Mouse (Mus musculus): ENCODE measurements at regions not wholly inside any gene's neighbourhood (a gene's known extent, or its start where the extent isn't known, plus 50 kb on each side); places are given as distances from the start of the nearest gene placed in this dataset.

DNA sequence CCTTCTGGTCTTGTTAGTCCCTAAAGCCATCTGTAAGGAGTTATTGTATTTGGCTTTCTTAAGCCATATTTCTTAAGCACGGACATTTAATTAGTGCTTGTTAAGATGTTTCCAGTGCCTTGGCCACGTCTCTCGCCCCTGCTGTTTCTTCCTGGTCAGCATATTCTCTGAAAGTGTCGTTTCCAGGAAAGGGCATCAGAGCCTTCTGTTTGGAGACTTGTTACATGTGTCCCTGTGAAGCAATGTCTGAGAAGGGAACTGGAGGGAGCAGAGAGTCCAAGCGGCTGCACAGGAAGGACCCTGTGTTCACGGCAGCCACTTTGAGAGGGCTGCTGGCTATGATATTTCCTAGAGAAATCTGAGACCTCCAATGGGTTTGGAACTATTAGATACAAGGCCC is 320.7 kb downstream of the Mtx2 start:
- no peak for DNase-seq

GRCm38 (mm10) chr2:75147399-75147798 is 321.8 kb downstream of the Mtx2 start:
- no peak for DNase-seq

DNA sequence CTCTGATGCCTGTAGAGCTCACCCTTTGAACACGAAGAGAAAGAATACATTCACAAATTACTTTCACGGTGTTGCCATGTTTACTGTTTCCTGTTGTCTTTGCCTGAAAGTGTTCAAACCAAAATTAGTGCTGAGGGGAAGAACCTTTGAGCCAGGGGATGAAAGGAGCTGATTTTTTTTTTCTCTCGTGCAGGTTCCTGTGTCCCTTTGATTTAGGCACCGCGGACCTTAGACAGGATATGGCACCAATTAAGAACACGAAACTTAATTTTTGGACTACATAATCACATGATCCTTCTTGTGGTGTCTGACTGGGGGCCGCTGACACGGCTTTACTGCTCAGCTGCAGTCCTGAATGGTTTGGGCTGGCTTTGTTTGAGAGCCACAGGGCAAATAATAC is 322.4 kb downstream of the Mtx2 start:
- no peak for DNase-seq

DNA sequence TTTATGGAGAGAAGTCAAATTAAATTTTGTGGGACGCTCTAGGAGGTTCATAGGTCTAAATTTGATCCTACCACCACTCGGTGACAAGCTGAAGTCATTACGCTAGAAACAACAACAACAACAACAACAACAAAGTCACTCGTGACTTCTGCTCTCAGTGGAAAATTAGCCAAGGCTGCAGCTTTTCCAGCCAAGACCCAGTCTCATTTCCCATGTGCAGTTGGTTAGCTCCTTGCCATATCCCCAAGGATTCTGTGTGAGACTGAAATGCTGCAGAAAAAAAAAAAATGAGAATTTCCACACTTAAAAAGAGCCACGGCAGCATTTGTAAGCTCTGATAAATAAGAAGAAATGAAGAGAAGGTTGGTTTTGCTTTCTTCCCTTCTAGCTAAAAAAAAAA is 323.4 kb downstream of the Mtx2 start:
- no peak for DNase-seq

- DNase-seq: no peak
These were observed 324.0 kb downstream of the Mtx2 start for GRCm38 (mm10) chr2:75149562-75149961.

GRCm38 (mm10) chr2:75150986-75151385 is 325.4 kb downstream of the Mtx2 start:
- peak; percentile 20 for DNase-seq

DNA sequence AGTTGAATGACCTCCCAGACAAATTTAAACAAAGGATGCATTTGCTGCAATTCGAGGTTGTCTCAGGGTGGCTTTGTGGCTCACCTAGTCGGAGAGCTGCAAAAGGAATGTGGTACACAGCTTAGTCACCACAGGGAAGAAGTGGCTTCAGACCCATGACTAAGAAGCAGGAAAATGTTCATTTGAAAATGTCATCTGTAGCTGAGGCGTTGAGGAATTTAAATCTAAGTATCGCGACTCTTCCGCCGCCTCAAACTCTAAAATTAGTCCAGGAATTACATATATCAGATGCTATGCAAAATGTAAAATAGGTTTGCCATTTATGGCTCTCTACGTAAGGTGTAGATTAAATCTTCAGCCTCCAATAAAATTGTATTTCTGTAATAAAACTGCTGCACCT is 325.9 kb downstream of the Mtx2 start:
- no peak for DNase-seq

DNA sequence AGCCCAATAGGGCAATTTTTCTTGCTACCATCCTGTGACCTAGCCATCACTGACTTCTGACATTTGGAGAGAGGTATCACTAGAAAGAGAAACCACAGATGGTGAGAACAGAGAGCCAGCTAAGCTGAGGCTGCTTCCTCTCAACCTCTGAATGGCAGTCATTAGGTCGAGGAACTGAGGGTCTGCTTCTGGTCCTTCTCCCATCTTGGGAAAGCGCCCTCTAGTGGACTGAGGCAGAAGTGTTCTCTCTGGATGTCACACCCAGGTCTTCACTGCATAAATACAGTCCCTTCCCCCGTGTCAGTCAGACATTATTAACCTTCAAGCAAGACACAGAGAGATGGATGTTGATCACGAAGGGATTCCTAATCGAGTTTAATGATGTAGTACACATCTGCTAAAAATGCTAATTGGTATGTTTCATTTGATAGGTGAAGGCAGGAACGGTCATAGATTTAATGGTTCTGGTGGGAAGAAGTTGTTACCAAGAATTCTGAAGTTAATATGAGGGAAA is 326.9 kb downstream of the Mtx2 start:
- peak; percentile 3 for DNase-seq

DNA sequence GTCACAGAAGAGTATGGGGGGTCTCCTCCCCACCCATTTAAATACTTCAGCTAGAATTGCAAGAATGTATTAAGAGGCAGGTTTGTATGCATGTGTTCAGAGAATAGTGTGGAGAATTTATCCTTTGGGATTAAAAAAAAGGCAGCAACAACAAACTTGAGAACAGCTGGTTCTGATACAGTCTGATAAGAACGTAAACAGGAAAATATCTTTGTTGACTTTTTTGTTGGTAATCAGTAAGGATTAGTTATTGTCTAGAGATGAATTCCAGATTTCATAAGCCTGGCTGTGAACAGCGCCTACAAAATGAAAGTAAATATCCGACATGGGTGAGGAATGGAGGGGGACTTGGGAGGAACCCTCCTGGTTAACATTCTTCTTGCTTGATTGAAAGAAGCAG is 328.8 kb downstream of the Mtx2 start:
- DNase-seq: no peak

DNA sequence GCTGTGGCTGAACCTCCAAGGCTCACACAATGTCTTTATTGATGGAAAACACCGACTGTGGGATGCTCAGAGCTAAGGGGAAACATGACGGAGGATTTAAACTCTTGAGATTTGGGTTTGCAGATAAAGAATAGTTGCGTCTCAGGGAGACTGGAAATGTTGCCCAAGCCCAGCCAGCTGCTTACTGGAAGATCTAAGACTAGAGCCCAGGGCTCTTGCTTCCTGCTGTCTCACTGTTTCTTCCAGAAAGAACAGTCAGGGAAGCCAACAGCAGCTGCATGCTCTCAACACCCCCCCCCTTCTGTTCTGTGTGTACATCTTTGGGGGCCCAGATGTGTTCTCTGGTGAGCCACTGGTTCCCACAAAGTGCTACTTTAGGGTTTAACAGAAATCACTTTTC is 333.0 kb downstream of the Mtx2 start:
- DNase-seq: no peak

GRCm38 (mm10) chr2:75161075-75161474 is 335.5 kb downstream of the Mtx2 start:
- DNase-seq: no peak

GRCm38 (mm10) chr2:75164987-75165386 is 339.4 kb downstream of the Mtx2 start:
- DNase-seq: no peak

DNA sequence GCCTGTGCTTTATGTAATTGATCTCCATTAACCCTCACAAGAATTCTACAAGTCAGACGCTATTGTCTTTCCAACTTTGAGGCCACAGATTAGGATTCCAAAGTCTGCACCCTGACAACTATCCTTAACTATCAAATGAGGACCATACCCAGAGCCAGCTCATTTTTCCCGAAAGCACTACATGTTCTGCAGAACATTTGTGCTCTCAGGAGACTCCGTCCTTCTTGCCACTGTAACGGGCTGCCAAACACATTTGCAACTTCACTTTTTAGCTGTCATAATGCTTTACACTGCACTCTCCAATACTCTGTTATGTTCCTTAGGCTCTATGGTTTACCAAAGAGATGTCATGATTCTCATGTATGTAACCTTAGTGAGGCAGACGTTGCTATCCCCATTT is 350.7 kb downstream of the Mtx2 start:
- no peak for DNase-seq

GRCm38 (mm10) chr2:75183293-75183692 is 357.7 kb downstream of the Mtx2 start:
- DNase-seq: no peak

- DNase-seq: no peak
These were observed 377.1 kb downstream of the Mtx2 start for GRCm38 (mm10) chr2:75202587-75203220.

GRCm38 (mm10) chr2:75208821-75209758 is 383.5 kb downstream of the Mtx2 start:
- DNase-seq: no peak

DNA sequence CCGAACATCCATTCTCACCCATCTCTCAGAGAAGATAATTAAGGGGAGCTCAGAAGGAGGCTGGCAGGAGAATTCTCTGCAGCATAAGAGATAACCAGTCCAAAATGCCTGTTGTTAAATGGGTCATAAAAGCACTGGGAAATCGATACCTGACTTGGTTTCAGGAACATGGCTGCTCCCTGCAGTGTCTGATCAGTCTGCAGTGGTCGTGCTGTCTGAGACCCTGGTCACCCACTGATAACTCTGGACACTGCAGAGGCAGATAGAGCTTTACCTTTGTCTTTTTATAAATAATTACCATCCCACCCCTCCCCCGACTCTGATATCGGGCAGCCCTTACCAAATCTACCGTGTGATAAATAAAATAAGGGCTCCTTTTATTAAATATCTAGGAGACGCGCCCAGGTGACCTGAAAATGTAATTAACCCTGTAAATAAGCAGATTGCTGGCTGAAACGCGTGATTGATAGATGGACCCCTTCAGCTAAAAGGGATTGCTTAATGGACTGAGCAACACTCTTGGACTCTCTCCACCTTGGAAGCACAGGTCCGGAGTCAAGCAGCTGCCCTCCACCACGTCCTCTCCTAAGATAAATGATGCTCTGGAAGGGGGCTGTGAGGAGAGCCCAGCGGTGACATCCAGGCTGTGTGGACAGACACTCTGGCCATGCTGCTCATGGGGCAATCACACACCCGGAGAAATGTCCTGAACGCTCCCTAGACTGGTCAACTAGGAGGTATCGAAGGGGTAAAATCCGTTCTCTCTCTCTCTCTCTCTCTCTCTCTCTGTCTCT is 384.4 kb downstream of the Mtx2 start:
- DNase-seq: no peak

- no peak for DNase-seq
These were observed 391.3 kb downstream of the Mtx2 start for GRCm38 (mm10) chr2:75216931-75217330.

GRCm38 (mm10) chr2:75220775-75221359 is 395.3 kb downstream of the Mtx2 start:
- DNase-seq: no peak

- peak; percentile 15 for DNase-seq
These were observed 398.8 kb downstream of the Mtx2 start for GRCm38 (mm10) chr2:75224443-75224842.

- DNase-seq: no peak
These were observed 415.4 kb downstream of the Mtx2 start for GRCm38 (mm10) chr2:75240976-75241375.

DNA sequence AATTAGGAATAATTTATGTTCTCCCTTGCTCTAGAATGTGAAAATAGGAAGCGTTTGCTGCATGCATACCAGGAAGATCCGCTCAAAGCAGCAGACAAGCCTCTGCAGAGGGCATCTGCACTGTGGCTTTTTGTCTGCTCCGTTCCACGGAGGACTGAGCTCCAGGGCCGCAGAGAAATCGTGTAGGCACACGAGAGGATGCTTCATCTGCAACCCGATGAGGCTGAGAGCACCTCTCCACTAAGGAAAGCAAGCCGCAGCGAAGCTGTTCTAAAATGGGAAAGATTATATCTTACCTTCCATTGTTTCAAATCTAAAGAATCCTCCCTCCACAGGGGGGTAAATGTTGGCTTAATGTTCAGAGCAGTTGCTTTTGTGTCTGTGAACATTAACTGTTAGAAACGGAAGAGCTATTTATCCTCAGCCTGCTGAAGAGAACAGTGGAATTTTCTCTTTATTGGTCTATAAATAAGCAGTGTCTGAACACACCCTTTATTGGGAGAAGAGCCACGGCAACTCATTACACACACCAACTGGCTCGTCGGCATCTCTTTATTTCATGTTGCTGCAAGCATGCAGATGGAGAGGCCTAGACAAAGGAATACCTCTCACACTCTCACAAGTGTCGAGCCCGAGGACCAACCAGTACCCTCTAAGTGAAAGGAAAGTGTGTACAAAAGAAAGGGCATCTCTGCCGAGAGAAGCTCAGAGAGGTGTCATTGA is 414.6 kb upstream of the Hnrnpa3 start:
- no peak for DNase-seq

Measured in cerebellum, adult 9-10 months (tissue).